Mouse (Mus musculus) adrenal gland, adult 8-10 months (tissue): ENCODE measurements around the gene 1700008O03Rik. TPM values are rescaled to one million over a fixed set of nuclear protein-coding genes. Genes with fewer than 3 reads are reported as not detected.

Experiments used
- total RNA-seq, 4 experiments: library from RNA; stranded (reverse); gene quantifications; 2 replicates each; pipeline ENCODE4 v1.2.4; 2022

The 1700008O03Rik gene
- total RNA-seq, 4 experiments from 2014 or later = 0.73 to 2.2 (median 1.4) TPM

Other genes with a start within 250 kb of the 1700008O03Rik start
- not detected for gene Klk1b16, start 249.1 kb downstream of the 1700008O03Rik start, total RNA-seq
- gene Klk1b24, start 197.6 kb downstream of the 1700008O03Rik start, total RNA-seq = under 1 TPM in 2 of 4 experiments, not detected in 2; 0.29 to 0.91 TPM
- gene Klk1b3, start 187.6 kb downstream of the 1700008O03Rik start, total RNA-seq = not detected
- gene Klk1b4, start 178.4 kb downstream of the 1700008O03Rik start, total RNA-seq = not detected
- not detected for gene Klk1b5, start 169.9 kb downstream of the 1700008O03Rik start, total RNA-seq
- 1 to 10 TPM in 1 of 4 experiments, under 1 TPM in 2, not detected in 1; 0.78 to 1.2 (median 0.89) TPM for gene Klk1, start 160.5 kb downstream of the 1700008O03Rik start, total RNA-seq
- not detected for gene Gm36864, start 149.6 kb downstream of the 1700008O03Rik start, total RNA-seq
- 1 to 10 TPM in 1 of 4 experiments, under 1 TPM in 3; 0.68 to 1.2 (median 0.96) TPM for gene 1700028J19Rik, start 139.1 kb downstream of the 1700008O03Rik start, total RNA-seq
- 100 to 1,000 TPM in 3 of 4 experiments, 10 to 100 TPM in 1; 71.9 to 151 (median 133) TPM for gene 2410002F23Rik, start 139.1 kb downstream of the 1700008O03Rik start, total RNA-seq
- gene Acp4, start 128.4 kb downstream of the 1700008O03Rik start, total RNA-seq = not detected
- not detected for gene Gm15517, start 124.4 kb downstream of the 1700008O03Rik start, total RNA-seq
- gene Clec11a, start 78.9 kb downstream of the 1700008O03Rik start, total RNA-seq = 1 to 10 TPM; 4.1 to 6.0 (median 5.1) TPM
- gene Shank1, start 75.6 kb downstream of the 1700008O03Rik start, total RNA-seq = 10 to 100 TPM in 3 of 4 experiments, 1 to 10 TPM in 1; 9.3 to 17.6 (median 14.3) TPM
- gene Syt3, start 1.7 kb downstream of the 1700008O03Rik start, total RNA-seq = 10 to 100 TPM in 1 of 4 experiments, 1 to 10 TPM in 3; 4.9 to 11.1 (median 7.6) TPM
- gene Lrrc4b, start 43.2 kb upstream of the 1700008O03Rik start, total RNA-seq = 10 to 100 TPM in 2 of 4 experiments, 1 to 10 TPM in 2; 6.4 to 15.4 (median 9.8) TPM
- 1 to 10 TPM in 3 of 4 experiments, under 1 TPM in 1; 0.73 to 2.0 (median 1.4) TPM for gene Aspdh, start 79.6 kb upstream of the 1700008O03Rik start, total RNA-seq
- gene Josd2, start 82.2 kb upstream of the 1700008O03Rik start, total RNA-seq = 10 to 100 TPM; 43.7 to 56.5 (median 46.9) TPM
- 100 to 1,000 TPM in 3 of 4 experiments, 10 to 100 TPM in 1; 99.0 to 119 (median 110) TPM for gene Emc10, start 110.7 kb upstream of the 1700008O03Rik start, total RNA-seq
- gene Fam71e1, start 110.8 kb upstream of the 1700008O03Rik start, total RNA-seq = 10 to 100 TPM in 3 of 4 experiments, 1 to 10 TPM in 1; 10.0 to 15.5 (median 13.0) TPM
- gene Mybpc2, start 138.8 kb upstream of the 1700008O03Rik start, total RNA-seq = under 1 TPM in 2 of 4 experiments, not detected in 2; 0.07 to 0.08 TPM
- gene Spib, start 146.3 kb upstream of the 1700008O03Rik start, total RNA-seq = under 1 TPM; 0.32 to 0.77 (median 0.43) TPM
- 10 to 100 TPM; 10.9 to 18.6 (median 15.9) TPM for gene Pold1, start 163.0 kb upstream of the 1700008O03Rik start, total RNA-seq
- gene Nr1h2, start 168.1 kb upstream of the 1700008O03Rik start, total RNA-seq = 100 to 1,000 TPM in 3 of 4 experiments, 10 to 100 TPM in 1; 94.3 to 153 (median 129) TPM
- gene Napsa, start 186.6 kb upstream of the 1700008O03Rik start, total RNA-seq = 1 to 10 TPM in 3 of 4 experiments, under 1 TPM in 1; 1.00 to 2.0 (median 1.5) TPM
- gene Kcnc3, start 204.8 kb upstream of the 1700008O03Rik start, total RNA-seq = 10 to 100 TPM in 1 of 4 experiments, 1 to 10 TPM in 3; 4.7 to 11.1 (median 7.8) TPM